Mouse (Mus musculus) adrenal gland, adult 8-10 months (tissue): ENCODE results near the gene Itgb8. TPM values are rescaled to one million over a fixed set of nuclear protein-coding genes. Genes with fewer than 3 reads are reported as not detected.

Experiments used
- DNase-seq: peaks from one replicate; pipeline ENCODE4 v3.0.0; 2022
- total RNA-seq, 4 experiments: library from RNA; stranded (reverse); gene quantifications; 2 replicates each; pipeline ENCODE4 v1.2.4; 2022

Gene Itgb8
- total RNA-seq, 4 experiments from 2014 or later, result 2.9 to 4.0 (median 3.4) TPM

GRCm38 (mm10) chr12:119113522-119114135 is 125.0 kb downstream of the Itgb8 start:
- no peak for DNase-seq

GRCm38 (mm10) chr12:119110091-119110490 is 128.5 kb downstream of the Itgb8 start:
- DNase-seq, result no peak

Other genes with a start within 250 kb of the Itgb8 start
- gene Macc1, start 75.5 kb upstream of the Itgb8 start, total RNA-seq, result not detected